8 mouse cellular contexts compared by ENCODE assay signal in the genomic region with DNA sequence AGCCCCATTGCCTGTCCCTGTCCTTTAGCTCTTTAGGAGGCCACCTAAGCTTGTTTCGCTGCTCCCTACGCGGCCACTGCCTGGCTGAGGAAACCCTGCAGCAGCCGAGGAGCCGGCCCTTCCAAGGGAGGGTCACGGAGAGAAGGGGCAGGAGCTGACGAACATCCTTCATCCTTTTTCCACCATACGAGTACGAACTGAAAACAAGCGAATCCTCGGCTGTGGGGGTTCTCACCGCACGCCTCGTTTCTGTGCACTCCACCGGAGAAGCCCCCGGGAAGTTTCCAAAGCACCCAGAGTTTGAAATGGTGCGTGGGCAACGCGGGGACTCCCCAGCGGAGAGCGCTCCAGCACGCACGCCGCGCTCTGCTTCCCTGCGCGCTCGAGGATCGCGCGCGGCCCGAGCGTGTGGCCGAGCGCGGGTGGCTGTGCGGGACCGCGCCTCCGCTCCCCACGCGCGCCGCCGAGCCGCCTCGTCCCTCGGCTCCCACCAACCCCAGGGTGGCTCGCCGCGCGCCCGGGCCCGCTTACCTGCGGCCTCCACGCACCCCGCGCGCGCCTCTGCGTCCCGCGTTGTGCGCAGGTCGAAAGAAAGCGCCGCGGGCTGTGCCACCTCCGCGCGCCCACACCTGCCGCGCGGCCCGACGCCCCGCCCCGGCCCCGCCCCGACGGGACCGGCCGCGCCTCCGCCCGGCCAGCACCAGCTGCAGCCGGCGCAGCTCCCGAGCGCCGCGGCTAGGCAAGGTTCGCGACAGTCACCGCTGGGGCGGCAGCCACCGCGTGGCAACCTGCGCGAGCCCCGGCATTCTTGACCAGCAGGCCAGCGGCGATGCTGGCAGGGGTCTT. TPM values are rescaled to one million over a fixed set of nuclear protein-coding genes. Genes with fewer than 3 reads are reported as not detected.
DNase-seq lines count a peak whose midpoint lies in the region; ATAC-seq and TF ChIP-seq lines count a peak whose summit lies in the region.

No protein-coding gene starts in this region.

- WGBS in heart, embryonic 11.5 days (ENCODE audit: insufficient replicate concordance) = under 1% methylated on average over 95 of the region's 104 CpGs
- WGBS in kidney, embryonic 15.5 days = under 1% methylated on average over 100 of the region's 104 CpGs
- under 1% methylated on average over 78 of the region's 104 CpGs for WGBS in midbrain, postnatal 0 days
- WGBS in stomach, embryonic 16.5 days = under 1% methylated on average over 102 of the region's 104 CpGs

- H3K9ac ChIP-seq in heart, embryonic 11.5 days (ENCODE audit: low read depth, low read length) = peak overlapping the region; percentile 70; the same call in 1 of the 2 replicates
- peak overlapping the region; percentile 48 for H3K9ac ChIP-seq in kidney, embryonic 15.5 days
- peak overlapping the region; percentile 73 for H3K9ac ChIP-seq in midbrain, postnatal 0 days (replicated peaks; ENCODE audit: low read length, poor library complexity, severe bottlenecking)
- peak overlapping the region; percentile 72 for H3K9ac ChIP-seq in stomach, embryonic 16.5 days (ENCODE audit: low read length)

- peak overlapping the region; percentile 47; the same call in 1 of the 2 replicates for H3K27ac ChIP-seq in cortical plate, adult 2 months (ENCODE audit: insufficient read depth, low read length)
- no peak overlapping the region for H3K27ac ChIP-seq in heart, embryonic 11.5 days (ENCODE audit: low read depth, low read length)
- H3K27ac ChIP-seq in kidney, embryonic 15.5 days = peak overlapping the region; percentile 37; the same call in 1 of the 2 replicates
- H3K27ac ChIP-seq in midbrain, postnatal 0 days (ENCODE audit: low read depth, low read length) = peak overlapping the region; percentile 87
- peak overlapping the region; percentile 74 for H3K27ac ChIP-seq in stomach, embryonic 16.5 days (ENCODE audit: low read length)

- TF ChIP-seq CTCF in cortical plate, adult 2 months (IDR thresholded peaks at IDR 0.05; ENCODE audit: extremely low read depth, insufficient read depth, low read length) = no peak
- peak; percentile 35; the same call in 1 of the 2 replicates for TF ChIP-seq CTCF in midbrain, postnatal 0 days (IDR thresholded peaks at IDR 0.05)

- DNase-seq in layer of hippocampus, adult 11-12 months (ENCODE audit: low spot score) = peak; percentile 36
- DNase-seq in layer of hippocampus, adult 9-10 months (ENCODE audit: low spot score) = no peak
- DNase-seq in liver = peak; percentile 79
- peak; percentile 75 for DNase-seq in midbrain, postnatal 0 days (ENCODE audit: low spot score)

- H3K4me2 ChIP-seq in heart, embryonic 11.5 days = peak overlapping the region; percentile 92
- peak overlapping the region; percentile 96 for H3K4me2 ChIP-seq in kidney, embryonic 15.5 days
- peak overlapping the region; percentile 79 for H3K4me2 ChIP-seq in midbrain, postnatal 0 days (ENCODE audit: low read depth, low read length, poor library complexity, severe bottlenecking)
- peak overlapping the region; percentile 85 for H3K4me2 ChIP-seq in stomach, embryonic 16.5 days (ENCODE audit: low read depth, low read length)

- TF ChIP-seq POLR2A in cortical plate, adult 2 months (IDR thresholded peaks at IDR 0.05; ENCODE audit: extremely low read depth, insufficient read depth, low read length) = no peak

- no peaks in the 10 kb centered on the region for H3K4me1 ChIP-seq in cortical plate, adult 2 months (ENCODE audit: control insufficient read depth, insufficient read depth, low read length)
- H3K4me1 ChIP-seq in heart, embryonic 11.5 days (ENCODE audit: control insufficient read depth, insufficient read depth, low read length) = no peaks in the 10 kb centered on the region; the same call in 1 of the 2 replicates
- peaks cover 11% of the 10 kb centered on the region; the same call in 1 of the 2 replicates for H3K4me1 ChIP-seq in kidney, embryonic 15.5 days
- H3K4me1 ChIP-seq in midbrain, postnatal 0 days (ENCODE audit: insufficient read depth, low read length) = no peaks in the 10 kb centered on the region
- H3K4me1 ChIP-seq in stomach, embryonic 16.5 days (ENCODE audit: control insufficient read depth, insufficient read depth, low read length) = 0 out of 2 replicates have a peak, but pooled peaks cover 2% of the 10 kb centered on the region

- peak overlapping the region; percentile 50 for H3K4me3 ChIP-seq in cortical plate, adult 2 months (ENCODE audit: insufficient read depth, low read length)
- H3K4me3 ChIP-seq in heart, embryonic 11.5 days (ENCODE audit: low read depth, low read length) = peak overlapping the region; percentile 80
- peak overlapping the region; percentile 60 for H3K4me3 ChIP-seq in kidney, embryonic 15.5 days (replicated peaks)
- H3K4me3 ChIP-seq in midbrain, postnatal 0 days (ENCODE audit: low read depth, low read length) = peak overlapping the region; percentile 62
- H3K4me3 ChIP-seq in stomach, embryonic 16.5 days (replicated peaks; ENCODE audit: low read length) = peak overlapping the region; percentile 66

- ATAC-seq in heart, embryonic 11.5 days (replicated peaks; ENCODE audit: insufficient number of reproducible peaks, low FRiP score, low TSS enrichment) = peak; percentile 90
- ATAC-seq in kidney, embryonic 15.5 days (replicated peaks; ENCODE audit: low FRiP score) = peak; percentile 98
- ATAC-seq in midbrain, postnatal 0 days (ENCODE audit: low FRiP score) = peak; percentile 95
- peak; percentile 96 for ATAC-seq in stomach, embryonic 16.5 days (ENCODE audit: insufficient read depth, low FRiP score)

- H3K27me3 ChIP-seq in heart, embryonic 11.5 days (ENCODE audit: control insufficient read depth, insufficient read depth, low read length) = peaks cover 19% of the 10 kb centered on the region
- H3K27me3 ChIP-seq in kidney, embryonic 15.5 days = peaks cover 77% of the 10 kb centered on the region
- H3K27me3 ChIP-seq in midbrain, postnatal 0 days (ENCODE audit: insufficient read depth, low read length) = peaks cover 20% of the 10 kb centered on the region
- H3K27me3 ChIP-seq in stomach, embryonic 16.5 days (ENCODE audit: control insufficient read depth, insufficient read depth, low read length) = peaks cover 11% of the 10 kb centered on the region

- H3K36me3 ChIP-seq in heart, embryonic 11.5 days (ENCODE audit: control insufficient read depth, insufficient read depth, low read length) = no peaks in the 10 kb centered on the region
- no peaks in the 10 kb centered on the region for H3K36me3 ChIP-seq in kidney, embryonic 15.5 days
- no peaks in the 10 kb centered on the region for H3K36me3 ChIP-seq in midbrain, postnatal 0 days (ENCODE audit: insufficient read depth, low read length)
- H3K36me3 ChIP-seq in stomach, embryonic 16.5 days (ENCODE audit: control insufficient read depth, insufficient read depth, low read length) = no peaks in the 10 kb centered on the region

- H3K9me3 ChIP-seq in heart, embryonic 11.5 days (replicated peaks; ENCODE audit: control insufficient read depth, low read length) = no peaks in the 10 kb centered on the region
- no peaks in the 10 kb centered on the region for H3K9me3 ChIP-seq in kidney, embryonic 15.5 days (replicated peaks)
- H3K9me3 ChIP-seq in midbrain, postnatal 0 days (ENCODE audit: low read length) = no peaks in the 10 kb centered on the region
- no peaks in the 10 kb centered on the region for H3K9me3 ChIP-seq in stomach, embryonic 16.5 days (replicated peaks; ENCODE audit: control insufficient read depth, low read length)

RNA-seq across cellular contexts. Expression of a gene that starts 58.1 kb away (rescaled TPM):
- not detected in 2 replicates for polyA plus RNA-seq in cortical plate, adult 2 months (2012; rRNA removed)
- not detected in 2 replicates for polyA plus RNA-seq in heart, embryonic 11.5 days (2014; fragmentation: Nextera tagmentation; extraction: Ambion mirVana)
- not detected in 2 replicates for polyA plus RNA-seq in kidney, embryonic 15.5 days (2015; fragmentation: Nextera tagmentation; extraction: Ambion mirVana)
- total RNA-seq in midbrain, postnatal 0 days (2014; rRNA removed) = not detected in 2 replicates
- polyA plus RNA-seq in midbrain, postnatal 0 days (2015; fragmentation: Nextera tagmentation; extraction: Ambion mirVana) = not detected in 2 replicates
- polyA plus RNA-seq in stomach, embryonic 16.5 days (2015; fragmentation: Nextera tagmentation; extraction: Ambion mirVana) = not detected in 2 replicates
